Mouse (Mus musculus) embryonic fibroblast, embryonic 13.5 days (primary cell): ENCODE results near the gene Schip1. TPM values are rescaled to one million over a fixed set of nuclear protein-coding genes. Genes with fewer than 3 reads are reported as not detected.

Source experiments
- H3K27ac ChIP-seq: 2 replicates; pipeline ENCODE4 v1.5.1; 2012; ENCODE audit warnings: low read length, control low read depth, inconsistent platforms; ENCODE audit not compliant: insufficient read depth
- H3K4me1 ChIP-seq: 2 replicates; pipeline ENCODE4 v1.6.1; 2011; ENCODE audit warnings: low read length; ENCODE audit not compliant: control insufficient read depth, insufficient read depth
- H3K4me3 ChIP-seq: 2 replicates; pipeline ENCODE4 v1.5.1; 2011; ENCODE audit warnings: mild to moderate bottlenecking, control low read depth, low read length; ENCODE audit not compliant: insufficient read depth
- CTCF ChIP-seq: IDR thresholded peaks from 2 replicates; pipeline ENCODE4 v1.5.1; 2011; ENCODE audit warnings: mild to moderate bottlenecking, control low read depth, low read length, moderate library complexity, borderline replicate concordance; ENCODE audit not compliant: insufficient read depth
- POLR2A ChIP-seq: IDR thresholded peaks from 2 replicates; pipeline ENCODE4 v1.6.1; 2011; ENCODE audit warnings: low read depth, mild to moderate bottlenecking, control low read depth, low read length, moderate library complexity
- polyA plus RNA-seq: library from polyadenylated mRNA; stranded (reverse); fragments of >200 nt; gene quantifications from 2 replicates; pipeline ENCODE4 v1.2.4, GENCODE M21; 2011; ENCODE audit warnings: low read depth; ENCODE audit not compliant: missing spikeins, insufficient read length

Schip1 gene
- polyA plus RNA-seq, 1 experiment = 47.5 TPM

- H3K4me1 ChIP-seq = peaks cover 11% of the 10 kb centered on the region
These were observed 517.0 kb downstream of the Schip1 start for GRCm38 (mm10) chr3:68581591-68581990.

GRCm38 (mm10) chr3:68582103-68582740 is 517.6 kb downstream of the Schip1 start:
- Histone ChIP-seq H3K4me3 (no peak overlapping the region), H3K27ac (no peak overlapping the region), H3K4me1 (peaks cover 18% of the 10 kb centered on the region)
- TF ChIP-seq CTCF = no peak
- no peak for TF ChIP-seq POLR2A

More at GRCm38 (mm10) chr3:68581591-68581990, 517.0 kb downstream of the Schip1 start:
- TF ChIP-seq CTCF (no peak), POLR2A (no peak)
- Histone ChIP-seq H3K4me3 (no peak overlapping the region), H3K27ac (no peak overlapping the region)

GRCm38 (mm10) chr3:68583031-68583693 is 518.6 kb downstream of the Schip1 start:
- H3K4me3 ChIP-seq = no peak overlapping the region
- no peak for TF ChIP-seq CTCF
- no peak for TF ChIP-seq POLR2A
- H3K27ac ChIP-seq = no peak overlapping the region; the same call in 1 of the 2 replicates
- peaks cover 18% of the 10 kb centered on the region for H3K4me1 ChIP-seq

DNA sequence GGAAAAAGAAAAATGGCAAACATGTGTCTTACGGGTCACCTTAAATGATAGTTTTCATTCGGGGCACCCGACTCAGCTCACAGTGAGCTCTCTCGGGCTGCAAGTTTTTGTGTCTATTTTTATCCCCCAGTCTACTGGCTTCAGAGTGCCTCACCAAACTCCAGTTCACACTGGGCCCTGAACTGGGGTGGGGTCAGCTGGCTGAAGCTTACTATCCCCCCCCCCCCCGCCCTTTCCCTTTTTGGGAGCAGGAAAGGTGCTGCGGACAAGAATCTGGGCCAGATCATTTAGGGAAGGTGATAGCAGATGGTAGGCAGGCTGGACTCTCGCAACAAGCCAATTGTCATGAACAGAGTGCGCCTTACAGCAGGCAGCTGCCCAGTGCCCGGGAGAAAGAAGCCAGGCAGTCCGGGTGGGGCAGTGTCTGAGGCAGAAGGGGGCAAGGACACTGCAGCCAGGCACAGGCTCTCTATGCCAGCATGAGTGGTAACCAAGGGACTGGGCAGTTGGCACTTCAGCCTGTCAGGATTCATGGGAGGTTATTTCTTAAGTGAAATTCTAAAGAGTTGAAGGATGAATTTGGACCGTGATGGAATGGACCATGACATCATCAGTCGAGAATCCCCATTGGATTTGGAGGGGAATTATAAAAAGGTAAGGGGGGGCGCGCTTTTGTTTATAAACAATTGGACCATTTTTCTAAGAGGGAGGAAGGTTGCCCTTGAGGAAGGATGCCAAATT is 519.3 kb downstream of the Schip1 start:
- H3K4me1 ChIP-seq = peaks cover 18% of the 10 kb centered on the region
- TF ChIP-seq CTCF (no peak), POLR2A (no peak)
- H3K27ac ChIP-seq = no peak overlapping the region
- H3K4me3 ChIP-seq = no peak overlapping the region

GRCm38 (mm10) chr3:68585213-68585612 is 520.6 kb downstream of the Schip1 start:
- TF ChIP-seq POLR2A = no peak
- no peak for TF ChIP-seq CTCF
- H3K27ac ChIP-seq = no peak overlapping the region
- peaks cover 18% of the 10 kb centered on the region for H3K4me1 ChIP-seq
- H3K4me3 ChIP-seq = no peak overlapping the region

- TF ChIP-seq POLR2A (no peak), CTCF (no peak)
- no peak overlapping the region for H3K27ac ChIP-seq
- peaks cover 23% of the 10 kb centered on the region for H3K4me1 ChIP-seq
- H3K4me3 ChIP-seq = no peak overlapping the region
These were observed 522.1 kb downstream of the Schip1 start for GRCm38 (mm10) chr3:68586646-68587064.

DNA sequence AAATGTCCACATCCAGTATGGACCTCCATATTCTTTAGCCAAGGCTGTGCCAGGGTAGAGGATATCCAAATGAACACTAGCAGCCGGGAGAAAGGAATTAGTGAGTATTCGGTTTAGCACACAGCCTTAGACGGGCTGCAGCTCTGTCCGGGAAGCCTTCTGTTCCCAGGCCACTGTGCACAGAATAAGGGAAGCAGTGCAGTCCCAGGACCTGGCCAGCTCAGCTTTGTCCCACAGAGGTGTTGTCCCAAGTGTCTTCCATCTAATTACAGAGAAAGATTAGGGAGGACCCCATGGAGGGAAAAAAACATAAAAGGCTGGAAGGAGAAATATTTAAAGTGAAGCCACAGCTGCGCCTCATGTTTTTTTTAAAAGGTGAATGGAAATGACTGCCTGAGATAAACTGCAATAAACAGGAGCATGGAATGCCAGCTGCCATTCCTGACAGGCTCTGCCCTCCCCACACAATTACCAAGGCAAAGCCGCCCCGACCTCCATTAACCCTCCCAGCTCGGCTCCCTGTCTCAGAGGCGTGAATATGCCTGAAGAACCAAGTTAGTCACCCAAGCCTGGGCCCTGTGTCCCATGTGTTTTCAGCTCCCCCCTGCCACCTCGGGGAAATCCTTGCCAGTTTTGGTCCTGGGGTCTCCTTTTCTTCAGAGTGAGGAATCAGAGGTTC is 523.1 kb downstream of the Schip1 start:
- Histone ChIP-seq H3K4me3 (no peak overlapping the region), H3K27ac (no peak overlapping the region), H3K4me1 (peaks cover 25% of the 10 kb centered on the region)
- no peak for TF ChIP-seq POLR2A
- no peak for TF ChIP-seq CTCF

- no peak for TF ChIP-seq POLR2A
- peaks cover 22% of the 10 kb centered on the region for H3K4me1 ChIP-seq
- H3K27ac ChIP-seq = no peak overlapping the region
- no peak overlapping the region for H3K4me3 ChIP-seq
These were observed 524.7 kb downstream of the Schip1 start for GRCm38 (mm10) chr3:68589220-68589840.

DNA sequence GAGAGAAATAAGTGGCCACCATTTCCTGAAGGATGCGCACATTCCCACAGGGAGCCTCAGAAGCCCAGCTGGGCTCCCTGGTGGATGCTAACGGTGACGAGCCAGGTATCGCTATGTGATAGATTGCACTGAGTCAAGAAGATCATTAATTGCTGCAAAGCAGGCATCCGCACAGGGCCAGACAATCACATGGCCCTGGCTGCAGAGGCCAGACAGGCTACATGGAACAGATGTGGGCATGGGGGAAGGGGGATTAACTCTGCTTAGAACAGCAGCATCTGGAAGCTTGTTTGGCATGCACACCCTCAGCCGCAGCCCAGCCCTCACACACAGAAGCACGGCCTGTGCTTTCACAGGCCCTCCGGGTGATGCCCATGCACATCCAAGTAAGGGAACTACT is 525.8 kb downstream of the Schip1 start:
- Histone ChIP-seq H3K27ac (no peak overlapping the region), H3K4me3 (no peak overlapping the region), H3K4me1 (peaks cover 22% of the 10 kb centered on the region)
- TF ChIP-seq POLR2A (no peak), CTCF (no peak)
